Mouse (Mus musculus) left cerebral cortex, adult 8-10 months (tissue): ENCODE measurements around the gene Mrc1. TPM values are rescaled to one million over a fixed set of nuclear protein-coding genes. Genes with fewer than 3 reads are reported as not detected.
A peak's percentile ranks its signal among the peaks of the same experiment; 100 is the strongest.

Source experiments
- DNase-seq, 2 experiments: peaks; one replicate each; pipeline ENCODE4 v3.0.0; 2022; ENCODE audit warnings: low spot score in 2 of 2
- microRNA-seq, 2 experiments: library from miRNA; unstranded; fragments of <30 nt; microRNA quantifications; one replicate each; pipeline ENCODE4 v1.2.0; 2022
- total RNA-seq, 4 experiments: library from RNA; stranded (reverse); gene quantifications; 2 replicates each; pipeline ENCODE4 v1.2.4; 2022

Mrc1 gene
- total RNA-seq, 4 experiments from 2014 or later = 3.2 to 5.0 (median 4.3) TPM

GRCm38 (mm10) chr2:14244157-14244556, 15.0 kb downstream of the Mrc1 start:
- no peak for DNase-seq

DNA sequence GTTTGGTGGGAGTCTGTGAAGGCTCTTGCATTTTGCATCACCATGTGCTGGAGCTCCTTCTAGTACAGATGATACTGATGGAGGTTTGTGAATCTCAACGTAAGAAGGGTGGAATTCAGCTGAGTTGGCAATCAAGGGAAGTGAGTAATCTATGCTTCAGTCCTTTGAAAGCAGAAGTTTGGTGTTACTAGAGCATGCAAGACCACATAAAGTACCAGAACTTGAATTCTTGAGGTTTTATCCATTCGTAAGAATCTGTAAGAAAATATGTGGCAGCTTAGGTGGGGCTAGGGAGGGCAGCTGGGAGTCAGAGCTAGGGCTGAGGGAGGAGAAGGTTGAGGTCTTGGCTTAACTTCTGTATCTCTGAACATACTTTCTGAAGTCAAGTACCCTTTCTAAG, 15.5 kb downstream of the Mrc1 start:
- no peak for DNase-seq

- no peak for DNase-seq
These were observed 20.8 kb downstream of the Mrc1 start for GRCm38 (mm10) chr2:14249839-14250564.

- no peak for DNase-seq
These were observed 22.7 kb downstream of the Mrc1 start for GRCm38 (mm10) chr2:14251938-14252337.

DNA sequence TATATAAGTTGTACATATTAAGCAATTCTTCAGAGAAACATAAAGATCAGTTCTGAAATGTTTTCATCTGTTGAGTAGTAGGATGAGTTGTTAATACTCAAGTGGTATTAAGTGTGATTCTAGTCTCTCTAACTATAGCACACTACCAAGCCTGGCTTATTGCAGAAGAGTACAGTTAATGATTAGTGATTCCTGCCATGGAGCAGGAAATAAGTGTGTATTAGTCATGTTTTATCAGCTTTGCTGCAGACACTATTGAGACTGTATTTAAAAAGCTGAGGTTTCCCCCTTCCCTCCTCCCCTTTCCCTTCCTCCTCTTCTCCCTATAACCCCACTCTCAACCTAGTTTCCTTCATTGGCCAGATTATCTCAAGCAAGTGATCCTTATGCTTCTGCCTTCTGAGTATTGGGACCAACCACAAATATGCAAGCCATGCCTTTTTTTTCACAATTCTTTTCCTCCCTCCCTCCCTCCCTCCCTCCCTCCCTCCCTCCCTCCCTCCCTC, 29.2 kb downstream of the Mrc1 start:
- no peak for DNase-seq

GRCm38 (mm10) chr2:14262090-14262489, 32.9 kb downstream of the Mrc1 start:
- no peak for DNase-seq

DNA sequence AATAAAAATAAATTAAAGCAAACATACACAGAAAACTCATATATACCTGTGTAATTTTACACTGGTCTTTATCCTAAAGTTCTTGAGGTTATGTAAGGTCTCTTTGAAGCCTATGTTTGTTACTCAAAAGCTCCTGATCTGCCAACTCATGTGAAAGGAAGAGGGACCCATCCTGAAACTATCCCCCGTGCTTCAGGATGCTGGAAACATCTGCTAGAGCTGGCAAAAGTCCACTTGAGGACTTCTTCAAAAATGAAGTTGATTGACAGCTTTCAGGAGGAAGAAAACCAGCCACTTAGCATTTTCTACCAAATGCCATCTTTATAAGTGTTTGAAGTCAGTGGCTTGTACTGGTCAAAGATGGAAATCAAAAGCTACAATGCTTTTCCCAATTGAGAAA, 40.0 kb downstream of the Mrc1 start:
- no peak for DNase-seq

- DNase-seq = no peak
These were observed 42.9 kb downstream of the Mrc1 start for GRCm38 (mm10) chr2:14272088-14272487.

GRCm38 (mm10) chr2:14275796-14276195, 46.6 kb downstream of the Mrc1 start:
- DNase-seq = no peak

DNA sequence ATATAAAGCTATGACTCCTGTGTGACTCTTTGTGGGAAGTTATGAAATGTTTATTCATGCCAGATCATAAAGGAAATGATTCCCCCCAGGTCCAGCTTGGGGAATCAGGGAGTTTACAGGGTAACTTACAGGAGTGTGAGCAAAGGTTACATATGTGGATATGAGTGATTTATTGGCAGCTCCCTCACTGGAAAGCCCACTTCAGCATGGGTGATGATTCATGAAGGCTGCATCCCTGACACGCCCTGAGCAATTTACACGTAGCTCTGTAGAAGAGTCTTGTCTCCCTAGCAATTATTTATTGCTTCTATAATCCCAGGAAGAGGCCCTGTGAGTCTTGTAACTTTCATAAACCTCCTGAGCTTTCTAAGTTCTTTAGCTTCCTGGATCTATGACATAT, 50.1 kb downstream of the Mrc1 start:
- DNase-seq = no peak

- no peak for DNase-seq
These were observed 50.6 kb downstream of the Mrc1 start for GRCm38 (mm10) chr2:14279795-14280194.

DNA sequence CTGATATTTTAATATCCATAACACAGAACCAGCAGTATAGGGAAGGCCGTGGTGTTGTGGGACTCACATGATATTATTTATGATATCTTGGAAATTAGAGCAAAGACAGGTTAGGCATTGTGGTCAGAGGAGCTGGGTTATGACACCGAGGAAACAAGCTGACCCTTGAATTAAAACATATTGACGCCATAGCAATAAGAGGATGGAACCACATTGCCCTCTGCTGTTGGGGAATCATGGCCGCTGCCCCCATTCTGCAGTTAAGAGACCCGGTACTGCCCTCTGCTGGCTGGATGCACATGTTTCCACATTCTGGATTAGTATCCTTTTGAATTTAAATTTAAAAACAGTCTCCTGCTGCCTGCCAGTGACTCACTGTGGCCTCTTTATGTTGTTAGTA, 66.1 kb downstream of the Mrc1 start:
- DNase-seq = peak; percentile 61 to 75

GRCm38 (mm10) chr2:14312505-14313380, 83.6 kb downstream of the Mrc1 start:
- no peak for DNase-seq

DNA sequence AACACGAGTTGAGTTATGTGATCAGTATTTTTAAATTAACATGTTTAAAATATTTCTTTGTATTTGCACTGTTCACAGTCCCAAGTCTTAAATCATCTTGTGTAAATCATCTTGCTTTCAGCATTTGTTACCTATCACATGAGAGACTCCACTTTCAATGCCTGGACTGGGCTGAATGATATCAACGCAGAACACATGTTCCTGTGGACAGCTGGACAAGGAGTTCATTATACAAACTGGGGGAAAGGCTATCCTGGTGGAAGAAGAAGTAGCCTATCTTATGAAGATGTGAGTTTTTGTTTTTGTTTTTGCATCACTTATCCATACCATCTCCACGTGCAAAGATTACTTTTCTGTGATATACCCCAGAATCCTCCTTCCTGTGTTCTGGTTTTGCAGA, 85.9 kb downstream of the Mrc1 start:
- DNase-seq = no peak

DNA sequence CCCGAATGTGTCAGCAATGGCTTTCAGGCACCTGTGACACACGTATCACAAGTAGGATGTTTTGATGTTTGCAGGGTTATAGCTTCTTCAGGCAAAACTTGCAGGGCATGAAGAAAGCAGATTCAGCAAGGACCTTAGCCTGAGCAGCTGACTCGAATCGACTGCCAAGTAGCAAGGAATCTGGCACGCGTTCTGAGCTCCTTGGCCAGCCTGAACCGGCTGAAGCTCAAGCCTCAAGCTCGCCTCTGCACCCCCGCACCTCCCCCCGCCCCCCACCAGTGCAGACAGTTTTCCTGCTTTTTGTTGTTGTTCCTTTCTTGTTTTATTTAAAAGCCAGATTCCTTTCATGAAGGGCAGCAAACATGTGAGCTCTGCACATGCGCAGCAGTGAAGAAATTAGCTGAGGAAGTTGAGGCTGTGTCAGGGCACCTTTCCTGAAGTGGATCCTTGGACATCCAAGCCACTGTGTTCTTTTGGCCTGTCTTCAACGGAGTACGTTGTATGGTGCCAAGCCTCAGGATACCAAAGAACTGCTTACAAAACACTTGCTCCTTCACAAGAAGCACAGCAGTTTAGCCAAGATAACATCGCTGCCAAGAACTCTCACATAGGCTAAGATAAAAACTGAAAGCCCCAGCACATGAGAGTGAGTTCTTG, 112.6 kb downstream of the Mrc1 start:
- peak; percentile 20 to 56 for DNase-seq

- DNase-seq = peak in 1 of 2 experiments; percentile 11
These were observed 113.2 kb downstream of the Mrc1 start for GRCm38 (mm10) chr2:14342309-14342839.

Small RNA genes within 50 kb of the gene (microRNA-seq; reads per million reads assigned to microRNA genes)
- 0 to 0.84 reads per million in 2 experiments for gene Mir511

Other genes starting within 250 kb of the Mrc1 start
- gene Hacd1, start 173.3 kb upstream of the Mrc1 start, total RNA-seq = 10 to 100 TPM; 14.2 to 20.5 (median 17.0) TPM
- gene Stam, start 155.3 kb upstream of the Mrc1 start, total RNA-seq = 10 to 100 TPM; 86.1 to 97.0 (median 91.2) TPM
- under 1 TPM in 1 of 4 experiments, not detected in 3; 0.19 TPM for gene Tmem236, start 54.9 kb upstream of the Mrc1 start, total RNA-seq
- 10 to 100 TPM; 30.7 to 34.9 (median 31.6) TPM for gene Slc39a12, start 158.9 kb downstream of the Mrc1 start, total RNA-seq